Mouse (Mus musculus): ENCODE data around the gene Mbip. TPM values are rescaled to one million over a fixed set of nuclear protein-coding genes. Genes with fewer than 3 reads are reported as not detected.

Gene Mbip
- total and polyA plus RNA-seq, 2 experiments from 2014 or later: 30.7 to 40.1 TPM

DNA sequence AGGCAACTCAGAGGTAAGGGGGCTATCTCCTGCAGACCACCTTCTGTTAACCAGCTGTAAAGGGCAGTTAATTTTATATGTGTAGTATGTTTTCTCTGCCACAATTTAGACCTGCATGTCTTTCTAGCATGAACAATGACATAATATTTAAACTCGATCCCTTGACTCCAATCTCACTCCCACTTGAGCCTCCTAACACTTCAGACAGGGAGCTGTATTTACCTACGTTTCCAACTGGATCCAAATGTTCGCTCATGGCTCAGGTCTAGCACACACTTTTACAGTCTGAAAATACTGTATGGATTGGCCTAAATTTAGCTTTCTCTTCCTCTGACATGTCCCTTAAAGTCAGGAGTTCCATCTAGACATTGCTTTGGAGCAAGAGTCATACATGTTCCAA, 13.2 kb downstream of the Mbip start:
- Histone ChIP-seq H3K27ac (ENCODE audit: low read depth, low read length) (no peak overlapping the region), H3K4me3 (ENCODE audit: low read depth, low read length) (no peak overlapping the region), H3K9me3 (ENCODE audit: low read length) (no peaks in the 10 kb centered on the region), H3K36me3 (ENCODE audit: insufficient read depth) (peaks cover 54% of the 10 kb centered on the region), H3K9ac (no peak overlapping the region), H3K4me1 (ENCODE audit: insufficient read depth) (no peaks in the 10 kb centered on the region), H3K27me3 (ENCODE audit: insufficient read depth, low read length) (no peaks in the 10 kb centered on the region), H3K4me2 (ENCODE audit: low read depth) (no peak overlapping the region)
- 96% methylated on average over 3 of the region's 3 CpGs for WGBS
- DNase-seq (no peak), ATAC-seq (no peak)
- TF ChIP-seq CTCF (IDR thresholded peaks at IDR 0.05; ENCODE audit: low read depth): no peak

DNA sequence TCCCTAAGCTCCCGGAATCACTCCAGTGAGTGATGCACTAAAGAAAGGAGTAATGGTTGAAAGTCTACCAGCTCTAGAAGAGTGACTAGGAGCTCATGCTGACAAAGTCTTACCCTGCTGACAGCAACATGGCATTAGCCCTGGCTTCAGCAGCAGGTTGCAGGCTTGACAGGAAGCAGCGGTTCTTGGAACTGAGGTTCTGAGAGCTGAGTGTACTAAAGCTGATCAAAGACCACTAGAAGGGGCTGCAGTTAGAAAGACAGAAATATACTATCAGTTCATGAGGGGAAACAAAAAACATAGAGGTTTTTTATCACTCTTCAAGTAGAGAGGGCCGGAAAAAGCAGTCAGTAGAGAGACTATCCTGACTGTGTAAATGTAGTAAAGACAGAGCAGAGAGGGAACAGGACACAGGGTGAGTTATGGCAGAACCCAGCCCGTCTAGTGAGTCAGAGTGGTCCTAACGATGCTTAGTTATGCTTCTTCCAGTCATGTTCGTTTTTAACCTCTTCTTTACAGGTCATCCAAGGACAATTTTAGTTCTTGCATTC, 18.2 kb downstream of the Mbip start:
- TF ChIP-seq CTCF (IDR thresholded peaks at IDR 0.05; ENCODE audit: low read depth): no peak
- DNase-seq (no peak), ATAC-seq (no peak)
- H3K4me3 ChIP-seq (ENCODE audit: low read depth, low read length): no peak overlapping the region
- no peak overlapping the region for H3K4me2 ChIP-seq (ENCODE audit: low read depth)
- H3K36me3 ChIP-seq (ENCODE audit: insufficient read depth): peaks cover 28% of the 10 kb centered on the region
- no peaks in the 10 kb centered on the region for H3K27me3 ChIP-seq (ENCODE audit: insufficient read depth, low read length)
- H3K4me1 ChIP-seq (ENCODE audit: insufficient read depth): no peaks in the 10 kb centered on the region
- H3K9ac ChIP-seq: no peak overlapping the region
- no peaks in the 10 kb centered on the region for H3K9me3 ChIP-seq (ENCODE audit: low read length)
- 93% methylated on average over 6 of the region's 6 CpGs for WGBS
- no peak overlapping the region for H3K27ac ChIP-seq (ENCODE audit: low read depth, low read length)

DNA sequence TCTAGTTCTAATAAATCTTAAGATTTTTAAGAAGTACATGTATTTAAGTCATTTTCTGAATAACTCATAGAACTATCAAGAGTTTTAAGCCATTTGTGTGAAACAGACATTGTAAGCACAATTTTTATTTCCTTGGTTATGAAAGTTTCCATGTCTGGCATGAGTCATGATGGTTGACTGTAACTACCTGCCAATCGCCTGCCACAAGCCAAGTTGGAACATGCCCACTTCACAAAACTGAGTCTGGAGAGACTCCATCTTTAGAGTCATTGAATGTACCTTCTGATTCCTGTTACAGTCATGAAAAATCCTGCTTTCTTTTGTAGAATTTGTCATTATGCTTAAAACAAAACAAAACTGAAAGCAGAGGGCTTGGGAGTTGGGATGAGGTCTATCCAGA, 19.8 kb downstream of the Mbip start:
- Histone ChIP-seq H3K4me2 (ENCODE audit: low read depth) (no peak overlapping the region), H3K9me3 (ENCODE audit: low read length) (no peaks in the 10 kb centered on the region), H3K4me3 (ENCODE audit: low read depth, low read length) (no peak overlapping the region), H3K4me1 (ENCODE audit: insufficient read depth) (no peaks in the 10 kb centered on the region), H3K27me3 (ENCODE audit: insufficient read depth, low read length) (no peaks in the 10 kb centered on the region), H3K36me3 (ENCODE audit: insufficient read depth) (peaks cover 23% of the 10 kb centered on the region), H3K27ac (ENCODE audit: low read depth, low read length) (no peak overlapping the region), H3K9ac (no peak overlapping the region)
- ATAC-seq: no peak
- WGBS: 89% methylated on average over 1 of the region's 1 CpGs
- DNase-seq: no peak
- no peak for TF ChIP-seq CTCF (IDR thresholded peaks at IDR 0.05; ENCODE audit: low read depth)

DNA sequence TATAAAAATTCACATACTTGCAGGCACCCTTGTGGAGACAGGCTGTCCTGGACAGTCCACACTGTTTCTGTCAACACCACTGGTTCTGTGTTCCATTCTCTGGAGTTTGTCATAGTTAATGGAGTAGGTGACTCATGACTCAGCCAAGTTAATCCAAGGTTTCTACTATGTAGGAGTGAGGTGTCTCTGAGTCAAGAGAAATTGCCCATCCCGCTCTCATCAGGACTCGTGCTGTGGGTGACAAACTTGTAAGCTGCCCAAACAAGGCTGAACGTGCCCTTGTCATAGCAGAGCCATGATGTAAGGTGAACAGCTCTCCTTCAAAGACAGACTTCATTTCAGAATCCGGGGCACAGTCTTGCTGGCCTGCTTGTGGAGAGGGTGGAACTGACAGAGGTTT, 26.8 kb downstream of the Mbip start:
- no peak overlapping the region for H3K4me2 ChIP-seq (ENCODE audit: low read depth)
- no peaks in the 10 kb centered on the region for H3K9me3 ChIP-seq (ENCODE audit: low read length)
- H3K4me1 ChIP-seq (ENCODE audit: insufficient read depth): no peaks in the 10 kb centered on the region
- no peaks in the 10 kb centered on the region for H3K36me3 ChIP-seq (ENCODE audit: insufficient read depth)
- no peak for ATAC-seq
- H3K27me3 ChIP-seq (ENCODE audit: insufficient read depth, low read length): no peaks in the 10 kb centered on the region
- H3K27ac ChIP-seq (ENCODE audit: low read depth, low read length): no peak overlapping the region
- no peak for DNase-seq
- no peak overlapping the region for H3K4me3 ChIP-seq (ENCODE audit: low read depth, low read length)
- H3K9ac ChIP-seq: no peak overlapping the region
- 88% methylated on average over 4 of the region's 4 CpGs for WGBS
- TF ChIP-seq CTCF (IDR thresholded peaks at IDR 0.05; ENCODE audit: low read depth): no peak

DNA sequence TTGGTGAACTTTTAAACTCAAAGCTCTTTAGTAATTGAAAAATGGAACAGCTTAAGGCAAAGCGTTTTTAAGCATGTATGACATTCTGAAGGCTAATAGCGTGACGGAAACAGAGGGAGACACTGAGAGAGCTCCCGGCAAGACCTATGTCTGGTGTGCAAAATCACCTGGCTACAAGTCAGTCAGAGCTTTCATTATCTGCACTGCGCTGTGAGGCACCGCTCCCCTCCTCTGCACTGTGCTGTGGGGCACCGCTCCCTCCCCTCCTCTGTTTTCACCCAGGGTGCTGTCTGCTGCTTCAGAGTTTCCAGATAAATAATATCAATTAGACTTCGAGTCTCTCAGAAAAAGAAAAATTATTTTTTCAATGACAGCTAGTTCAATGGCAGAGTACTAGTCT, 27.6 kb downstream of the Mbip start:
- H3K9ac ChIP-seq: no peak overlapping the region
- no peak overlapping the region for H3K4me3 ChIP-seq (ENCODE audit: low read depth, low read length)
- H3K4me1 ChIP-seq (ENCODE audit: insufficient read depth): no peaks in the 10 kb centered on the region
- H3K9me3 ChIP-seq (ENCODE audit: low read length): no peaks in the 10 kb centered on the region
- DNase-seq: no peak
- no peak overlapping the region for H3K4me2 ChIP-seq (ENCODE audit: low read depth)
- H3K36me3 ChIP-seq (ENCODE audit: insufficient read depth): no peaks in the 10 kb centered on the region
- no peak for TF ChIP-seq CTCF (IDR thresholded peaks at IDR 0.05; ENCODE audit: low read depth)
- 81% methylated on average over 8 of the region's 8 CpGs for WGBS
- no peak overlapping the region for H3K27ac ChIP-seq (ENCODE audit: low read depth, low read length)
- no peak for ATAC-seq
- H3K27me3 ChIP-seq (ENCODE audit: insufficient read depth, low read length): no peaks in the 10 kb centered on the region

DNA sequence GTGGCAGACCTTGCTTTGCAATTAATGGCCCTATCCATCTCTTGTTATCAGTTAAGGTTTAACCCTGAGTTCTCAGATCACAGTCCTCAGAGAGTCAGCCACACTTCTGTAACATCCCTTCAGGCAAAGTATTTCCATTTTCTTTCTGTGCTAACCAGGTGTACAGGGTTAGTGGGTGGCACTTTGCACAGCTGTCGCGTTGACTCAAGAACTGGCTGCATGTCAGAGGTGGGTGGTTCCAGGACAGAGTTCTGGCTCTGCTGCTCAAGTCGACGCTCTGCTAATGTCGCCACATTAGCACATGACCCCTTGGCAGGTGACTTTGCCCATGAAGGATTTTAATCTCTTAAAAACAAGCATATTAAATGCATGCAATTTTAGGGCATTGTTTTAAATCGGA, 39.9 kb downstream of the Mbip start:
- no peaks in the 10 kb centered on the region for H3K9me3 ChIP-seq (ENCODE audit: low read length)

DNA sequence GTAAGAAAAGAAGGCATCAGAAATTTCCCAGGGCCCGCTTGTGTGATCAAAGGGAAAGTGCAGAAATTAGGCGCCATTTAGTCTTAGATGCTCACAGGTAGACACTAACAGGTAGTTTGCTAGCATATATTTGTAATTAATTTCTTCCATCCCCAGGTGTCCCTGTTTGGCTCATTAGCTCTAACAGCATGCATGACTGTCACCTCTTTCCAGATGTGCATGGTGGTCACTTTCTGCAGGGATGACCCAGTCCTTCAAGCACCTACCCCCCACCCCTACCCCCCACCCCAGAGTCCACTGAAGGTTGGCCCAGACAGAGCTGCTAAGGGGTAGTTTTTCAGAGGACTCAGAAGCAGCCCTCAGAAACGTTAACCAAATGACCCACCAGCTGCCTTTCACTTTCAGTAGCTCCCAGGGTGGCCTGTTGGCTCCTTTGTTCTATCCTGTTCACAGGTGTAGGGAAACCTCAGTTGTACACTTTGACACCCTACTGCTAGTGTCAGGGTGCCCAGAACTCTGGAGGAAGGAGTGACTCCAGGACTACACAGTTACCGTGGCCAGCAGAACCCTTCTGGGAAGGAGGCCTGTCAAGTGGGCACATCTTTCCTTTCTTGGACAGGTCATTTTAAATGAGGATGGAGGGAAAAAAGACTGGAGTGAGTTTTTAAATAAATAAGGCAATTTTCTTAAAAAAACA, 43.2 kb downstream of the Mbip start:
- WGBS: 36% methylated on average over 4 of the region's 4 CpGs
- no peak for TF ChIP-seq CTCF (IDR thresholded peaks at IDR 0.05; ENCODE audit: low read depth)
- no peak for ATAC-seq
- Histone ChIP-seq H3K9me3 (ENCODE audit: low read length) (no peaks in the 10 kb centered on the region), H3K4me3 (ENCODE audit: low read depth, low read length) (peak overlapping the region; percentile 38), H3K27ac (ENCODE audit: low read depth, low read length) (no peak overlapping the region), H3K4me2 (ENCODE audit: low read depth) (peak overlapping the region; percentile 70), H3K4me1 (ENCODE audit: insufficient read depth) (peaks cover 6% of the 10 kb centered on the region; the same call in 1 of the 2 replicates), H3K9ac (peak overlapping the region; percentile 46; the same call in 1 of the 2 replicates), H3K27me3 (ENCODE audit: insufficient read depth, low read length) (no peaks in the 10 kb centered on the region), H3K36me3 (ENCODE audit: insufficient read depth) (no peaks in the 10 kb centered on the region)
- no peak for DNase-seq

More for the DNA sequence above, 39.9 kb downstream of the Mbip start:
- Histone ChIP-seq H3K4me1 (ENCODE audit: insufficient read depth) (no peaks in the 10 kb centered on the region), H3K4me2 (ENCODE audit: low read depth) (no peak overlapping the region), H3K36me3 (ENCODE audit: insufficient read depth) (no peaks in the 10 kb centered on the region), H3K27ac (ENCODE audit: low read depth, low read length) (no peak overlapping the region), H3K9ac (no peak overlapping the region), H3K27me3 (ENCODE audit: insufficient read depth, low read length) (no peaks in the 10 kb centered on the region), H3K4me3 (ENCODE audit: low read depth, low read length) (no peak overlapping the region)
- TF ChIP-seq CTCF (IDR thresholded peaks at IDR 0.05; ENCODE audit: low read depth): no peak
- DNase-seq: no peak
- WGBS: 69% methylated on average over 6 of the region's 6 CpGs
- no peak for ATAC-seq

Measured in forebrain, postnatal 0 days (tissue).